Mouse (Mus musculus) spleen, adult 2 months (tissue): ENCODE results near the gene Fcnb.

Experiments used
- CTCF ChIP-seq: fragments of 200-500 bp; IDR thresholded peaks from 2 replicates; pipeline ENCODE4 v1.5.1; 2011; ENCODE audit warnings: mild to moderate bottlenecking, inconsistent platforms; ENCODE audit not compliant: insufficient read depth, insufficient read length, insufficient replicate concordance; ENCODE audit errors: extremely low read depth
- POLR2A ChIP-seq: fragments of 200-500 bp; IDR thresholded peaks from 2 replicates; pipeline ENCODE4 v1.6.1; 2011; ENCODE audit warnings: low read depth, low read length, inconsistent platforms

DNA sequence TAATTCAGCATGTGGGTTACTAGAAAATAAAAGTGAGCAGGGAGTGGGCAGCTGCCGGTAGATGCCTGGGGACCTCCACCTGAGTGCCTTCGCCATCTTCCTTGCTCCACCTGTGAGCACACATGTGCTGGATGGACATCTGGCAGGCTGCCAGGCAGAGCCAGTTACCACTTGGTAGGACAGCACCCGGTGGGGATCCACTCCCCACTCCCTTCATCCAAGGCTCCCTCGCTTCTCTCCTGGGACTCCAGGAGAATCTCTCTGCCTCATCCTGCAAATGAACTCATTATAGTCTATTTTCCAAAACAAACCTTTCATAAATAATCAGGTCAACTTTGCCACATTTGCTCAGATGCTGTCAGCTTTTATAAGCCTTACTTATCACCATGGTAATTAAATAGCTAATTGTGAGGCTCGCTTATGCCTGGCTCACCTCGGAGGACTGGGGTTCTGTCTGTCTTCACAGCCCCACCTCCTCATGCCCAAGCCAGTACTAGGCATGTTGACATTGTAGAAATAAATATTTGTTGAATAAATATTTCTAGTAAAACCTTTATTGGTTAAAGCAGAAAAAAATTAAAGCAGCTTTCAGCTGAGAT, 33.9 kb upstream of the Fcnb start:
- TF ChIP-seq CTCF (no peak), POLR2A (no peak)
